ENCODE assay signal across 12 mouse cellular contexts in genomic region chr2:57657409-57657808, GRCm38 (mm10).
"Had no signal": no experiment of that assay in that cellular context is flagged by ENCODE, and none has a peak within 500 bp of the region (broad histone marks: within the 10 kb centered on the region; RNA-seq: fewer than 3 reads in every experiment).

No protein-coding gene starts in this region.

- H3K4me1 ChIP-seq: kidney, embryonic 15.5 days; limb, embryonic 13.5 days; neural tube, embryonic 15.5 days had no signal

- H3K9ac ChIP-seq: kidney, embryonic 15.5 days; limb, embryonic 13.5 days; liver, embryonic 14.5 days; neural tube, embryonic 15.5 days had no signal

- H3K27me3 ChIP-seq: kidney, embryonic 15.5 days; limb, embryonic 13.5 days; neural tube, embryonic 15.5 days had no signal

- H3K4me3 ChIP-seq: kidney, embryonic 15.5 days; left cerebral cortex, adult 2 months; limb, embryonic 13.5 days; myocyte; neural tube, embryonic 15.5 days had no signal

- H3K36me3 ChIP-seq: kidney, embryonic 15.5 days; limb, embryonic 13.5 days; neural tube, embryonic 15.5 days had no signal

- DNase-seq: kidney, adult 2 months; kidney, postnatal 14 days; lung, adult 18-20 months; midbrain, embryonic 14.5 days; thymus, postnatal 25 days had no signal

- ATAC-seq: intestine, embryonic 16.5 days had no signal

- H3K9me3 ChIP-seq: kidney, embryonic 15.5 days; limb, embryonic 13.5 days; neural tube, embryonic 15.5 days had no signal

- H3K4me2 ChIP-seq: kidney, embryonic 15.5 days; limb, embryonic 13.5 days; neural tube, embryonic 15.5 days had no signal

- H3K27ac ChIP-seq: kidney, embryonic 15.5 days; left cerebral cortex, adult 2 months; limb, embryonic 13.5 days; liver, embryonic 14.5 days; neural tube, embryonic 15.5 days had no signal
